Mouse (Mus musculus) MEL (cell line): ENCODE data around the gene Papss2. TPM values are rescaled to one million over a fixed set of nuclear protein-coding genes. Genes with fewer than 3 reads are reported as not detected.

Source experiments
- DNase-seq: peaks from one replicate; pipeline ENCODE4 v3.0.0; 2011; ENCODE audit warnings: low read depth, low spot score
- H3K27ac ChIP-seq: 2 replicates; pipeline ENCODE4 v1.5.1; 2012; ENCODE audit warnings: low read depth, mild to moderate bottlenecking, control low read depth, low read length, moderate library complexity; ENCODE audit not compliant: control insufficient read depth
- H3K27me3 ChIP-seq, 2 experiments: fragments of 150-350 bp in 1 of 2; sonication (generic) in 1 of 2; 2 replicates each; pipeline ENCODE4 v1.6.1; 2012; ENCODE audit warnings: low read length in 2 of 2, mild to moderate bottlenecking in 2 of 2, improper control_type of control experiment in 1 of 2, moderate library complexity in 1 of 2; ENCODE audit not compliant: insufficient read depth in 2 of 2, control insufficient read depth in 1 of 2
- H3K36me3 ChIP-seq, 2 experiments: 2 replicates each; pipeline ENCODE4 v1.6.1; 2012 to 2014; ENCODE audit warnings: low read length in 2 of 2, improper control_type of control experiment in 1 of 2, inconsistent platforms in 1 of 2, mild to moderate bottlenecking in 1 of 2; ENCODE audit not compliant: insufficient read depth in 2 of 2, control insufficient read depth in 1 of 2
- H3K4me1 ChIP-seq, 2 experiments: fragments of 150-350 bp in 1 of 2; sonication (generic) in 1 of 2; 2 replicates each; pipeline ENCODE4 v1.6.1; 2012; ENCODE audit warnings: low read length in 2 of 2, improper control_type of control experiment in 1 of 2, mild to moderate bottlenecking in 1 of 2; ENCODE audit not compliant: insufficient read depth in 2 of 2, control insufficient read depth in 1 of 2
- H3K4me3 ChIP-seq, 2 experiments: fragments of 150-350 bp in 1 of 2; sonication (generic) in 1 of 2; 2 replicates each; pipeline ENCODE4 v1.5.1; 2012; ENCODE audit warnings: low read depth in 2 of 2, low read length in 2 of 2, mild to moderate bottlenecking in 2 of 2, moderate library complexity in 2 of 2, control low read depth in 1 of 2, improper control_type of control experiment in 1 of 2; ENCODE audit not compliant: control insufficient read depth in 1 of 2, insufficient read depth in 1 of 2
- H3K79me2 ChIP-seq: 2 replicates; pipeline ENCODE4 v1.6.1; 2012; ENCODE audit warnings: mild to moderate bottlenecking, low read length, moderate library complexity; ENCODE audit not compliant: control insufficient read depth, poor library complexity, insufficient read depth
- H3K9ac ChIP-seq: 2 replicates; pipeline ENCODE4 v1.6.1; 2012; ENCODE audit warnings: low read depth, mild to moderate bottlenecking, control low read depth, low read length, moderate library complexity; ENCODE audit not compliant: control insufficient read depth, poor library complexity, severe bottlenecking
- H3K9me3 ChIP-seq: fragments of 150-350 bp; sonication (generic); replicated peaks from 2 replicates; pipeline ENCODE4 v1.6.1; 2012; ENCODE audit warnings: mild to moderate bottlenecking, low read length, improper control_type of control experiment, moderate library complexity; ENCODE audit not compliant: insufficient read depth
- CHD1 ChIP-seq: IDR thresholded peaks from 2 replicates; pipeline ENCODE4 v1.6.1; 2012; ENCODE audit warnings: low read depth, mild to moderate bottlenecking, inconsistent platforms, low read length, improper control_type of control experiment
- CHD2 ChIP-seq: IDR thresholded peaks from 2 replicates; pipeline ENCODE4 v1.6.1; 2011; ENCODE audit warnings: low read length, improper control_type of control experiment
- EP300 ChIP-seq, 2 experiments: IDR thresholded peaks; 2 replicates each; pipeline ENCODE4 v1.6.1; 2011; ENCODE audit warnings: improper control_type of control experiment in 2 of 2, low read length in 2 of 2, low read depth in 1 of 2, mild to moderate bottlenecking in 1 of 2
- ETS1 ChIP-seq: IDR thresholded peaks from 2 replicates; pipeline ENCODE4 v1.6.1; 2012; ENCODE audit warnings: low read depth, mild to moderate bottlenecking, inconsistent platforms, low read length, improper control_type of control experiment, moderate library complexity
- GATA1 ChIP-seq: IDR thresholded peaks from 2 replicates; pipeline ENCODE4 v1.6.1; 2011; ENCODE audit warnings: low read depth, low read length, improper control_type of control experiment
- HCFC1 ChIP-seq: IDR thresholded peaks from 2 replicates; pipeline ENCODE4 v1.6.1; 2012; ENCODE audit warnings: low read depth, mild to moderate bottlenecking, inconsistent platforms, low read length, improper control_type of control experiment, moderate library complexity
- MAX ChIP-seq: IDR thresholded peaks from 2 replicates; pipeline ENCODE4 v1.6.1; 2011; ENCODE audit warnings: low read length, improper control_type of control experiment
- MAZ ChIP-seq: IDR thresholded peaks from 2 replicates; pipeline ENCODE4 v1.6.1; 2012; ENCODE audit warnings: low read depth, mild to moderate bottlenecking, inconsistent platforms, low read length, improper control_type of control experiment
- MYB ChIP-seq: IDR thresholded peaks from 2 replicates; pipeline ENCODE4 v1.6.1; 2011; ENCODE audit warnings: mild to moderate bottlenecking, low read depth, low read length, improper control_type of control experiment
- MYC ChIP-seq: IDR thresholded peaks from 2 replicates; pipeline ENCODE4 v1.6.1; 2011; ENCODE audit warnings: low read depth, mild to moderate bottlenecking, low read length, improper control_type of control experiment, moderate library complexity
- NELFE ChIP-seq: IDR thresholded peaks from 2 replicates; pipeline ENCODE4 v1.6.1; 2011; ENCODE audit warnings: low read depth, low read length, improper control_type of control experiment
- POLR2A ChIP-seq, 2 experiments: IDR thresholded peaks; 2 replicates each; pipeline ENCODE4 v1.6.1; 2011 to 2012; ENCODE audit warnings: low read length in 2 of 2, mild to moderate bottlenecking in 2 of 2, control low read depth in 1 of 2, improper control_type of control experiment in 1 of 2, low read depth in 1 of 2, moderate library complexity in 1 of 2; ENCODE audit not compliant: control insufficient read depth in 1 of 2, insufficient read depth in 1 of 2, poor library complexity in 1 of 2
- POLR2AphosphoS2 ChIP-seq: IDR thresholded peaks from 2 replicates; pipeline ENCODE4 v1.6.1; 2011; ENCODE audit warnings: low read length, improper control_type of control experiment
- RCOR1 ChIP-seq: IDR thresholded peaks from 2 replicates; pipeline ENCODE4 v1.6.1; 2012; ENCODE audit warnings: low read depth, mild to moderate bottlenecking, inconsistent platforms, low read length, improper control_type of control experiment
- SIN3A ChIP-seq: IDR thresholded peaks from 2 replicates; pipeline ENCODE4 v1.6.1; 2012; ENCODE audit warnings: low read length, improper control_type of control experiment, inconsistent platforms
- SMC3 ChIP-seq: IDR thresholded peaks from 2 replicates; pipeline ENCODE4 v1.6.1; 2011; ENCODE audit warnings: low read depth, low read length, improper control_type of control experiment
- TAL1 ChIP-seq: IDR thresholded peaks from 2 replicates; pipeline ENCODE4 v1.6.1; 2012; ENCODE audit warnings: mild to moderate bottlenecking, inconsistent platforms, low read length, moderate library complexity, mixed read lengths
- TBP ChIP-seq: IDR thresholded peaks from 2 replicates; pipeline ENCODE4 v1.8.0; 2011; ENCODE audit warnings: low read depth, low read length, improper control_type of control experiment
- TCF12 ChIP-seq: IDR thresholded peaks from 2 replicates; pipeline ENCODE4 v1.6.1; 2014; ENCODE audit warnings: low read depth, mild to moderate bottlenecking, inconsistent platforms, low read length, improper control_type of control experiment, moderate library complexity
- USF2 ChIP-seq, 2 experiments: IDR thresholded peaks; 2 replicates each; pipeline ENCODE4 v1.6.1; 2011 to 2012; ENCODE audit warnings: improper control_type of control experiment in 2 of 2, low read length in 2 of 2, borderline replicate concordance in 1 of 2, inconsistent platforms in 1 of 2, low read depth in 1 of 2, mild to moderate bottlenecking in 1 of 2; ENCODE audit not compliant: insufficient read depth in 1 of 2
- ZNF384 ChIP-seq: IDR thresholded peaks from 2 replicates; pipeline ENCODE4 v1.6.1; 2012; ENCODE audit warnings: low read depth, mild to moderate bottlenecking, inconsistent platforms, low read length, improper control_type of control experiment
- polyA plus RNA-seq, 2 experiments: library from polyadenylated mRNA; stranded (reverse) in 1 of 2; unstranded in 1 of 2; fragments of >175 nt in 1 of 2; fragments of >200 nt in 1 of 2; gene quantifications; 2 replicates each; pipeline versions ENCODE4 v1.2.1 to v1.2.4; 2012; ENCODE audit warnings: low replicate concordance in 2 of 2, low read depth in 1 of 2; ENCODE audit not compliant: insufficient read length in 2 of 2, insufficient read depth in 1 of 2, missing spikeins in 1 of 2
- total RNA-seq: library from RNA; depleted of rRNA; stranded (reverse); fragments of 300-350 nt; gene quantifications from 2 replicates; pipeline ENCODE4 v1.2.3, GENCODE M21; 2012

The Papss2 gene
- total and polyA plus RNA-seq, 3 experiments = 1.7 to 2.6 TPM; not detected in 1

DNA sequence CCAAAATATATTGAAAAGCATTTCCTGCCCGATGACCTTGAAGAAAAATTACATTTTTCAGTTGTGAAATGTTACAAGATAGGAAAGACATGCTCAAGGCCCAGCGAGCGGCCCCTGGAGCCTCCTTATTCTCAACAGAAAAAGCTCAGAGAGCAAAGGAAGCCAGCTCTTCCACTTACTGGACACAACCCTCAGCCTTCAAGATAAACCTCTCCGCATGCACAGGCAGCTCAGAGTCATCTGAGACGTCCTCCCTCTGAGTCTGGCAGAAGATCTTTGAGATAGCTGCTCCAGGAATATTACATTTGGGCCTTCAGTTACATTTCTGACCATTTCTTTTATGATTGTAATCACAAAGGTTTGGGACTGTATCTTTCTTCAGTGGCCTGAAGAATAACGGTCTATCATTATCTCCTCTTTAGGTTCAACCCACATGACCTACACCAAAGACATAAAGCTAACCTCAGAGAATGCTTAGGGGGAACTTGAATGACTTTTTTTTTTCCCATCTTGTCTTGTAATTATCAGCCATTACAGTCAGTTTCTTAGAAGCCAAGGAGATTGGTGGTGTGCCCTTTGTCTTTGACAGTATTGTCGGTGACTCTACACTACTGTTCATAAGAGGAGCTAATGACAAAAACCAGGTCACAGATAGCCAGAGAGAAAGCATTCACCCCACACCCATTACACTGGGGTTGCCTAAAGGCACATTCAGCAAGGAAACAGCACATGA, 58.2 kb downstream of the Papss2 start:
- Histone ChIP-seq H3K4me3 (peak overlapping the region; percentile 12 to 16; a peak in 2 of 4 replicates), H3K9me3 (no peaks in the 10 kb centered on the region), H3K4me1 (peaks cover 8 to 27% of the 10 kb centered on the region in 2 experiments), H3K27me3 (no peaks in the 10 kb centered on the region), H3K36me3 (peaks cover 0 to 33% of the 10 kb centered on the region in 2 experiments; a peak in 2 of 4 replicates), H3K79me2 (no peaks in the 10 kb centered on the region), H3K9ac (peak overlapping the region; percentile 63), H3K27ac (peak overlapping the region; percentile 84)
- DNase-seq = peak; percentile 82
- TF ChIP-seq MYB (peak; percentile 76; the same call in 1 of the 2 replicates), USF2 (IDR thresholded peaks at IDR 0.05; ENCODE audit: borderline replicate concordance in 1 of 2, insufficient read depth in 1 of 2, low read depth in 1 of 2, low read length in 2 of 2) (no peak), MAZ (no peak), POLR2A (IDR thresholded peaks at IDR 0.05; ENCODE audit: control insufficient read depth in 1 of 2, insufficient read depth in 1 of 2, low read depth in 1 of 2, low read length in 2 of 2, poor library complexity in 1 of 2) (peak in 1 of 2 experiments; percentile 49; a peak in 1 of 4 replicates), NELFE (no peak), TAL1 (no peak), ZNF384 (peak; percentile 94), TBP (peak; percentile 62), TCF12 (peak; percentile 55), ETS1 (peak; percentile 62; the same call in 1 of the 2 replicates), SMC3 (peak; percentile 9; the same call in 1 of the 2 replicates), POLR2AphosphoS2 (no peak), HCFC1 (no peak), CHD2 (no peak), MAX (peak; percentile 35; the same call in 1 of the 2 replicates), MYC (peak; percentile 70; the same call in 1 of the 2 replicates), RCOR1 (0 out of 2 replicates have a peak, but pooled peaks have one; percentile 15), GATA1 (peak; percentile 73; the same call in 1 of the 2 replicates), SIN3A (peak; percentile 85), CHD1 (no peak), EP300 (IDR thresholded peaks at IDR 0.05; ENCODE audit: low read depth in 1 of 2, low read length in 2 of 2) (peak; percentile 86 to 87)
